Mouse (Mus musculus) lung, postnatal 10 days (tissue): Measurements from ENCODE around the gene Krtap9-1.
"Not testable (repeated sequence)": the region's sequence is repeated elsewhere in the genome, so short reads cannot be mapped to it uniquely, and the experiment has no call there.

Source experiments
- DNase-seq: peaks from one replicate; pipeline ENCODE4 v3.0.0; 2021

Gene Krtap9-1

DNA sequence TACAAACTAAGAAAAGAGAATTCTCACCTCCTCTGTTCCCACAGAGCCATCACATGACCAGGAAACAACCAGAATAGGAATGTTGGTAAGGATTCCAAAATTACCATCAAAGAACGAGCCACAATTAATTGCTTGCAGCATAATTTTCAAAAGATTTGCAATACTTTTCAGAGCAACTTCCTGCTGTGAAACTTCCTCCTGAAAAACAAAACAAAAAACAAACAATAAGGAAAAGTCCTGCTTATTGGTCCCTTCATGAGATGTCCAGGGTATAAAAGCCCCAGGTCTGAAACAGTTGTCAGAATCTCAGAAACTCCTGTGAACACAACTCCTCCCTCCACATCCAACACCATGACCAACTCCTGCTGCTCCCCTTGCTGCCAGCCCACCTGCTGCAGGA, at the start of gene Krtap9-1:
Krtap9-1 (plus strand) TSS at position 301 of the 400 bp plus-strand sequence.
- not testable (repeated sequence) for DNase-seq

DNA sequence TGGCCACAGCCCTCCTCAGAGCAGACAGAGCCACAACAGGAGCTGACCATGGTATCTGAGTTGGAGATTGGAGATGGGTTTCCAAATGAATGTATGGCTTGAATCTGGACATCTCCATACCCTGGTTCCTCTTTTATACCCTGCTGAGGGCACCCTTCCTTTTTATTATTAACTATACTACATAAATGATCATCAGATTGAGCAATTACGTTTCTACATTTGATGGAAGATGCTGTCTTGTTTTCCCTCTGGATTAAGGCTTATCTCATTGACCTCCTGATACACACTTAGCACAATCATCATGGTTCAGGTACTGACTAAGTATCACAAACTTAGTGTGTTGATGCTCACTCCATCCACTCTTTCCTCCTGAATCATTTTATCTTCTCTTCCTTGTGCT, 35.2 kb upstream of the Krtap9-1 start, which contains the start of gene 2300003K06Rik:
2300003K06Rik (minus strand) TSS at position 101 of the 400 bp plus-strand sequence.
- no peak for DNase-seq

DNA sequence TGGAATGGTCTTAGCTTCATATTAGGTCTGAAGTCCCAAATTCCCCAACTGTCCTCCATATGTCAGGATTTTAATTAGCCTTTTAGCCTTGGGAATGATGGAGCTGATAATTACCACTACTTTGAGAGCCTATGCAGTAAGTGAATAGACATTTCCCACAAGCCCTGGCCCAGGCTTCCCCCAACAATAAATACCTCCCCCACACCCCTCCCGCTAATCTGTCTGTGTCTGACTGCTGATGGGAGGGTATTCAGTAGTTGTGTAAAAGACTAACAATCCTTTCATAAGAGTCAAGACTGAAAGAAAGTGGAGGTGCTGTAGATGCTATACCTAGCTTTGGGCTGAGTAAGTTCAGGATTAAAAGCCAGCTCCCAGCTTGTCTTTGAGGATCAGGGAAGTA, 31.0 kb upstream of the Krtap9-1 start:
- DNase-seq, result no peak

DNA sequence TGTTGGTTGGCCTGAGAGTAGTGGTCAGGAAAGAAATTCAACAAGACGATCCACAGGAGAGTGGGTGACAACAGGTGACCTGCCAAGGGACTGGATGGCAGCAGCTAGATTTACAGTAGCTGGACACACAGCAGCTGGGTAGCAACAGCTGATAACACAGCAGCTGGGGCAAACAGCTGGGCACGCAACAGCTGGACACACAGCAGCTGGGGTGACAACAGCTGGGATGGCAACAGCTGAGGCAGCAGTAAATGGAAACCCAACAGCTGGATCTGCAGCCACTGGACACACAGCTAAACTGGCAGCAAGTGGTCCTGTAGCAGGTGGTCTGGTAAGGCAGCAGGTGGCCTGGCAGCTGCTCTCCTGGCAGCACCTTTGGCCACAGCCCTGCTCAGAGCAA, 26.4 kb upstream of the Krtap9-1 start:
- no peak for DNase-seq

DNA sequence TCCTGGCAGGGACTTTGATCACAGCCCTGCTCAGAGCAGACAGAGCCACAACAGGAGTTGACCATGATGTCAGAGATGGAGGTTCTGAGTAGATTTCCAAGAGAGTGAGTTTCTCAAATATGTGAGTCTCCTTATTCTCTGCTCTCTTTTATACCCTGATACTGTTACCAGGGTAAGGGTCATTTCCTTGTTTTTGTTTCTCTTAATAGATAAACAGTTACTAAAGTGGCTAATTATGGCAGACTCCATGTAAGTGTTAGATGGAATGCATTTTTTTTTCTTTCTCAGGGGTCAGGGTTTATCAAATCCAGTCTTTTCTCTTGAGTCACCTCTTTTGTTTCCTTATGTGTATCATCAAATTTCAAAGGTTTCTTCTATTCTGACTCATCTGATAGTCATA, 21.7 kb upstream of the Krtap9-1 start, which contains the start of gene Krtap4-16:
Krtap4-16 (minus strand) TSS at position 101 of the 400 bp plus-strand sequence.
- no peak for DNase-seq

DNA sequence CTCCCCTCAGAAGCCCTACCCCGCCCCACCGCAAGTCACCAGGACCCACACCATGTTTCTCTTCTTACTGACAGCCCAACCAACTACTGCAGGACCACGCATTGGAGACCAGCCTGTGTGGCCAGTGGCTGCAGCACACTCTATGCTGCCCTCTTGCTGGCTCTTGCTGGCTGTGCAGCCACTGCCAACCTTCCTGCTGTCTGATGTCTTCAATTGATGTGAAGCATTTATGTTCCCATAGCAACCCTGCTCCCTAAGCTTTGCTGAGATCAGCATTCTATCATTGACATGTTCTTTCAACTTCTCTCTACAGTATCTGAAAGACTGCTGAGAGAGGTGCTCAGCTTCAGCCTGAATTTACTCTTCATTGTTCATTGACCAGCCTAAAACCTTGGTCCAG, 19.1 kb upstream of the Krtap9-1 start:
- DNase-seq, result peak; percentile 6

DNA sequence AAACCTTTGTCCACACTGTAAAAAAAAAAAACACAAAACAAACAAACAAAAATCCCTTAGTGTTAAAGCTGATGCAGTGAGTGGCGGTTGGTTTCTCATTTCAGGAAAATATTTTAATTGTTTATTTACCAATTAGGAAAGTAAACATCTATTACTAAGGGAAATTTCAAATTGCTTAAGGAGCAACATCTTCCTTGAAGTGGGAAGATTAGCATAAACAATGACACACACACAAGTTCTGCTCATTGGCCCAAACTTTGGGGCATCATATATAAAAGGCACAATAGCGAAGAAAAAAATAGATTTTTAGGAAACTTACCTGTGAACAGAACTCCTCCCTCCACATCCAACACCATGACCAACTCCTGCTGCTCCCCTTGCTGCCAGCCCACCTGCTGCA, 15.6 kb upstream of the Krtap9-1 start, which contains the start of gene Gm11568:
Gm11568 (plus strand) TSS at position 301 of the 400 bp plus-strand sequence.
- DNase-seq, result no peak

DNA sequence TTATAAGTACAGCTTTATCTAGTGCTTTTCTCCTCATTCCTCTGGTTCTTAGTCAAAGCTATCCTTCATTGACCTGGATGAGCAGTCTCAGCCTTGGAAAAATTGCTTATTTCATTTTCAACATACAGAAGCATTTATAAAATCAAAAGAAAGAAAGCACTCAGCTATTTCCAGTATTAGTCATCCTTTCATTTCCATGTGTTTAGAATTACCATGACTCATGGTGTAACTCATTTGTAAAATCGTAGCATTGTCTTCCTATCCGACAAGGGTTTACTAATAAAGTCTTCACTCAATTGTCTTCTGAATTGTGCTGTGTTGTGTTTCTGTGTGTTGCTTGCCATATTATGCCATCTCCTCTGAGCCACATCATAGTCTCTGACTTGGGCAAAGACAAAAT, 14.4 kb upstream of the Krtap9-1 start:
- no peak for DNase-seq

DNA sequence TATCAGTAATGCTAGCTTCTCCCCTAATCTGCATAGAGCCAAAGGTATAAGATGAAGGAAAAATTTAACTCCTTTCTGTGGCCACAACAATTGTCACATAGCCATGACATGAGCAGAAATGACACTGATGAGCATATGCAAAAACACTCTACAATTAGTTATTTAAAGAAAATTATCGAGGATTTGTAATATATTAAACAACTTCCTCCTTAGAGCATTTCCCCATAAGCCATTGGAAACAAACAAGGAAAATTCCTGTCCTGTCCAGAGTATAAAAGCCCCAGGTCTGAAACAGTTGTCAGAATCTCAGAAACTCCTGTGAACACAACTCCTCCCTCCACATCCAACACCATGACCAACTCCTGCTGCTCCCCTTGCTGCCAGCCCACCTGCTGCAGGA, 9.0 kb upstream of the Krtap9-1 start, which contains the start of gene Gm11559:
Gm11559 (plus strand) TSS at position 301 of the 400 bp plus-strand sequence.
- not testable (repeated sequence) for DNase-seq

DNA sequence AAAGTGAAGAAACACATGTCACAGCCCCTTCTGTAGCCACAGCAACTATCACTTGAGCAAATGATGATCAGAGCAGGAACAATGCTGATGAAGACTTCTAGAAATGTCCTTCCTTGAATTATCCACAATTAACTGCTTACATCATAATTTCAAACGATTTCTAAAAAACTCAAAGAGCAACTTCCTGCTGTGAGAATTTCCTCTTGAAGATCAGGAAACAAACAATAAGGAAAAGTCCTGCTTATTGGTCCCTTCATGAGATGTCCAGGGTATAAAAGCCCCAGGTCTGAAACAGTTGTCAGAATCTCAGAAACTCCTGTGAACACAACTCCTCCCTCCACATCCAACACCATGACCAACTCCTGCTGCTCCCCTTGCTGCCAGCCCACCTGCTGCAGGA, 5.7 kb downstream of the Krtap9-1 start, which contains the start of gene Gm11567:
Gm11567 (plus strand) TSS at position 301 of the 400 bp plus-strand sequence.
- DNase-seq, result not testable (repeated sequence)

DNA sequence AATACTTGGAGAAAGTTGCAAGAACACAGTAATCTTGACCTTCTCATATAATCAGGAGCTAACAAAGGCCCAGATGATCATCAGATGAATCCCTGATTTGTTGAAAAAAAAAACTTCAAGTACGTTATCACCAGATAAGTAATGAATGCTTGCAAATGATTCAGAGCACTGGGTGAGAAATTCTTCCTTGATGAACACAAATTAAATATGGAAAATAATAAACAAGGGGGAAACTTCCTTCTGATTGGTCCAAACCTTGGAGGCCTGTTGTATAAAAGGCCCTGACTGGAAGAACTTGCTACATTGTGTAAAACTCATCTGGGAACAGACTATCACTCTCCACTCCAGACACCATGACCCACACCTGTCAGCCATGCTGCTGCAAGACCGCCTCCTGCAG, 34.4 kb downstream of the Krtap9-1 start, which contains the start of gene Krtap31-1:
Krtap31-1 (plus strand) TSS at position 301 of the 400 bp plus-strand sequence.
- DNase-seq, result no peak

DNA sequence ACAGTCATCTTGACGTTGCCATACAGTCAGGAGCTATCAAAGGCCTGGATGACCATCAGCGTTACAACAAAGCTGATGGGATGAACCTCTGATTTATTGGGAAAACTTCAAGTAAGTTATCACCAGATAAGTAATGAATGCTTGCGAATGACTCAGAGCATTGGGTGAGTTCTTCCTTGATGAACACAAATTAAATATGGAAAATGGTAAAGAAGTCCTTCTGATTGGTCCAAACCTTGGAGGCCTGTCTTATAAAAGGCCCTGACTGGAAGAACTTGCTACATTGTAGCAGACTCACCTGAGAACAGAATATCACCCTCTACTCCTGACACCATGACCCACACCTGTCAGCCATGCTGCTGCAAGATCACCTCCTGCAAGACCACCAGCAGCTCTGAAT, 41.3 kb downstream of the Krtap9-1 start, which contains the start of gene Gm11565:
Gm11565 (plus strand) TSS at position 301 of the 400 bp plus-strand sequence.
- DNase-seq, result no peak
